Mouse (Mus musculus) adrenal gland (tissue): ENCODE measurements around the gene Gm37419.

Source experiments
- intact Hi-C: fragments of 180-260 bp; cut with DNase I; formaldehyde crosslinking; loops from one replicate; pipeline ENCODE4 v1.15.1; 2025
- long read RNA-seq, 2 experiments: library from polyadenylated mRNA; unstranded; transcript quantifications; one replicate each; pipeline ENCODE4 v2.0.0; 2020; ENCODE audit warnings: borderline replicate concordance in 1 of 2; ENCODE audit not compliant: insufficient replicate concordance in 1 of 2

Gene Gm37419
- long read RNA-seq, experiment 1 = 0 reads
- long read RNA-seq, experiment 2 = 0 reads

DNA sequence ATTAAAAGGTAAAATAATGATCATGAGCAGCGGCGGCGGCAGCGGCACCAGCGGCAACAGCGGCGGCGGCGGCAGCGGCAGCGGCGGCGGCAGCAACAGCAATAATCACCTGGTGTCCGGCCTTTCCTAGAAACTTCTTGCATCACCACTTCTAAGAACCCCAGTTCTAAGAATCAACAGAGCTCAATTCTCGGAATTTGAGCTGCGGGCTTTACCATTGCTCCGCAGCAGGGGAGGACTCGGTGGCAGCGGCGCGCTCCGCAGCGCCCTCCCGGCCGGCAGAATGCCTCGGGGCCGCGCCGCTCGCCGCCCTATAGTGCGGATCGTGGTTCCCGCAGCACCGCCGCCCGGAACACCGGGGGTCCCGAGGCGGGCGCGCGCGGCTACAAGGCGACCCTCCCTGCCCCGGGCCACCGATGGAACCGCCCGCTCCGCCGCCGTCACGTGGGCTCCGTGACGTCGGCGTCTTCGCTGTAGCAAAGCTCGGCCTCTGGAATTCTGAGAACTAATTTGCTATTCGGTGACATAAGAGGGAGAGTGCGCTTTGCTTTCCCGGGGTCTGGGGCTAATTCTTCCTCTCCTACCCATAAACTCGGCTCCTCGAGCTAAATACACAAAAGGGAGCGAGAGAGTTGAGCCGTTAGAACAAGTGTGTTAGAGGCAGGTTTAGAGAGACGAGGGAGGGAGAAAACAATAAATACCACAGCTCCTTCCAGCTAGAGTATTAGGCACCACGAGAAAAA, at the start of gene Gm37419, which contains the start of gene Bcl6:
TSS of gene Gm37419 (plus strand) at position 17 of the 743 bp plus-strand sequence.
TSS of gene Bcl6 (minus strand) at position 387 of the 743 bp plus-strand sequence.
- intact Hi-C loops = loop anchor here (5.0 to 10.0 kb wide), 2 partner anchors 519 to 946 kb away; no protein-coding TSS in a partner anchor

GRCm38 (mm10) chr16:23944801-23945200, 43.5 kb upstream of the Gm37419 start:
- intact Hi-C loops = no loop called here

DNA sequence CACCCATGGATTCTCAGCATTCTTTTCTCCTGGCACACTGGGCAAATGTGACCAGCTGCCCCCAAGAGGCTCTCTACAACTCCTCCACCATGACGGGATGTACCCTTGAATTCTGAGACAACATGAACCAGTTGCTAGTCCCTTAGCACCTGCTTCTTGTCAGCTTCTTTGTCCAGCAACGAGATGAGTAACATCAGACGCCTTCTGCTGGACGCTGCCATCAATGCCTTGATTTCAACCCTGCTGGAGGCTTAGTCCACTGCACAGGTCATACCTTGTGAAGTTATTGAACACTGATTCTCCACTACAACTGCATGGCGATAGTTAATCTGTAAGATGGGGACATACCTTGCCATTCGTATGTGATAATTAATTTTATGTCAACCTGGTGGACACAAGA, 40.6 kb upstream of the Gm37419 start:
- intact Hi-C loops = no loop called here

DNA sequence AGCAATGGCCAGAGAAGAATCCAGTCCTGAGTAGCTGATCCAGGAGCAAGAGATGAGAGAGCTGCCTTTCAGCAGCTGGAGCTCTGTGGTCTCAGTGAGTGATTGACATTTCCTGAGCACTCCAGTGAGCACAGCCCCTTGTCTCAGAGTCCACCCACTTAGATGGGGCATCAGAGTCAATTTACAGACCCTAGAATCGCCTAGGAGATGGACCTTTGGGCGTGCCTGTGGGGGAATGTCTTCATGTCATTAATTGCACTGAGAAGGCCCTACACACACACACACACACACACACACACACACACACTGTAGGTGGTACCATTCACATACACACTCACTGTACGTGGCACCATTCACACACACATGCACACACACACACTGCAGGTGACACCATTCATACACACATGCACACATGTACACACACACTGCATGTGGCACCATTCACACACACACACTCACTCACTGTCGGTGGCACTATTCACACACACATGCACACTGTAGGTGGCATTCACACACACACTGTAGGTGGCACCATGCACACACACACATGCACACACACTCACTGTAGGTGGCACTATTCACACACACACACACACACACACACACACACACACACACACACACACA, 36.1 kb upstream of the Gm37419 start:
- intact Hi-C loops = loop anchor here (2.0 kb wide), 2 partner anchors 401 to 499 kb away; no protein-coding TSS in a partner anchor

GRCm38 (mm10) chr16:23953189-23953958, 34.9 kb upstream of the Gm37419 start:
- intact Hi-C loops = loop anchor here (2.0 kb wide), 2 partner anchors 403 to 501 kb away; no protein-coding TSS in a partner anchor

GRCm38 (mm10) chr16:23953959-23954260, 34.4 kb upstream of the Gm37419 start:
- intact Hi-C loops = loop anchor here (2.0 kb wide), 2 partner anchors 403 to 501 kb away; no protein-coding TSS in a partner anchor

DNA sequence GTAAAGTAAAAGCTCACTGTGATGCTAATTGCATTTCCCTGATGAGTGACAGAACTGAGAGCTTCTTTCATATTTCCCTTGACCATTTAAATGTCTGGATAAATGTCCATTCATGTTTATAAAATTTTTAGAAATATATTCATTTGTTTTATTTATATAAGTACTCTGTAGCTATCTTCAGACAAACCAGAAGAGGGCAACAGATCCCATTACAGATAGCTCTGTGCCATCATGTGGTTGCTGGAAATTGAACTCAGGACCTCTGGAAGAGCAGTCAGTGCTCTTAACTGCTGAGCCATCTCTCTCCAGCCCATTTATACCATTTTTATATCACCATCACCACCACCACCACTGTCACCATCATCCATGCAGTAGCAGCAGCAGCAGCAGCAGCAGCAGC, 29.3 kb upstream of the Gm37419 start:
- intact Hi-C loops = no loop called here

- intact Hi-C loops = loop anchor here (5.0 kb wide), 1 partner anchor 1385 kb away; no protein-coding TSS in a partner anchor
Observed at GRCm38 (mm10) chr16:23962401-23962800, 25.9 kb upstream of the Gm37419 start.

DNA sequence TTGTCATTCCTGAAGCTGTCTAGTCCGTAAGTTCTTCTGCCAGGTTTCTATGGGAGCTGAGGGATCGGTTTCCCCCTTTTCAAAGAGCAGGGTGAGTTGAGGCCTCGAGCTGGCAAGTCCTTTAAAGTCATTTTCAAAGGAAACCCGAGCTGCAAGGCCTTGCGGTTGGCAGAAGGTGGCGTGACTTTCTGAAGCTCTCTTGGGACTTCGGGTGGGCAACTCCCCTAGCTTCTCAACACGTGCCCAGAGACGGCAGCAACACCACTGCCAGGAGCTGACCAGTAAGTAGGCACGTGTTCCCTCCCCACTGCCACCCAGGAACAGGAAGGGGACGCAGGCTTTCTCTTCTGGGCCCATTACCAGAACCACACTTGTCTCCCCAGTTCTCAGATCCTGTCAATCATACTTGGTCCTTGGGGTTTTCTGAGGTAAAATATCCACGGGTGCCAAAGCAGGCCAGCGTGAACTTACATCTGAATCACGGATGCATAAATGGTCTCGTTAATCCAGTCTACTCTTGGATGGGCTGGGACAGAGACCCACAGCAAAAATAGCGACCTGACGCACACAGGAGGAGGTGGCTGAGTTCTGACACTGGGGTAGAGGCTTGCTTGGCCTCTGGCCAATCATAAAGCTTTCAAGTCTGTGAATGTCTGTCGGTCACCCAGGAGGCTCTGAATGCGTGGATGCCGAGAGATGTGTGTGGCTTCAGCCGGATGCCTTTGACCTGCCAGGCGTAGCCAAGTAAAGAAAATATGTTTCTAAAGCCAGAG, 24.2 kb upstream of the Gm37419 start:
- intact Hi-C loops = loop anchor here (5.0 kb wide), 1 partner anchor 1383 kb away; no protein-coding TSS in a partner anchor

DNA sequence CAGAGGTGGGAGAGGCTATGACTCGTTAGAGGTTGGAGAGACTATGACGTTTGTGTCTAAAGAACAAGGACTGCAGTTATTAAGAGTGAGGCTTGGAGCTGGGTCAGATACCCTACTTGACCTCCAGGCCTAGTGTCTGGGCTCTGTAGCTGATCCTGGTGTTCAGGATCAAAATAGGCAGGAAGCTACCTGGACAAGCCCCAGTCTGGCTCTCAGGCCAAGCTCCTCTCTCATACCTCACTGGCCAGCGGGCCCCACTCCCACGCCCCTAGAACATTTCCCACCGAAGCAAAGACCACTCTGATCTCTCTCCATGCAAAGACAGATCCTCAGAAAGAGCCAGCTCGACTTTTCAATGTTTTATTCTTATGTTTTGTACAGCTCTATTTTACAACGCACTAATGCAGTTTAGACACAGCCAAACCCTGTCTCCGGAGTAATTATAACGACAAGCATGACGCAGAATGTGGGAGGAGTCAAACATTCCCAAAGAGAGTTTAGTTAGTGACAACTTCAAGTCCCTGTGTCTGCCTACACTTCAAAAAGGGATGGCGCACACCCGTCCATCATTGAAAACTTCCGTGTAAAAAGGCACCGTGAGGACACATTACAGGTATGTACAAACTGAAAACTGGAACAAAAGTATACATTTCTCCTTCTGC, 23.4 kb upstream of the Gm37419 start:
- intact Hi-C loops = loop anchor here (5.0 kb wide), 1 partner anchor 1382 kb away; no protein-coding TSS in a partner anchor

DNA sequence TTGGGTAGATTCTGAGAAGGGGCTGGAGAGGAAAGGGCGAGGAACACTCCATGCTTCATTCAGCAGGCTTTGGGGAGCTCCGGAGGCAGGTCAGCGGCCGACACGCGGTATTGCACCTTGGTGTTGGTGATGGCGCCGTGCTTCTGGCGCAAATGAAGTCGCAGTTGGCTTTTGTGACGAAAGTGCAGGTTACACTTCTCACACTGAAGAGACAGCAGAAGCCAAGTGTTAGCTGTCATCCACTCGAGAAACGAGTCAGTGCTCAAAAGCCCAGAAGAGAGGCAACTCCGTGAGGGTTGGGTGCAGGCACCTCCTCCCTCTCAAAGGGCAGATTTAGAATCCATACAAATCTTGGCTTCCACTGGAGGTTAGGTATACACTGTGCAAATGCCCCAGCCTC, 22.2 kb upstream of the Gm37419 start:
- intact Hi-C loops = no loop called here

GRCm38 (mm10) chr16:23967301-23967700, 21.0 kb upstream of the Gm37419 start:
- intact Hi-C loops = no loop called here

GRCm38 (mm10) chr16:23968888-23969287, 19.4 kb upstream of the Gm37419 start:
- intact Hi-C loops = no loop called here

DNA sequence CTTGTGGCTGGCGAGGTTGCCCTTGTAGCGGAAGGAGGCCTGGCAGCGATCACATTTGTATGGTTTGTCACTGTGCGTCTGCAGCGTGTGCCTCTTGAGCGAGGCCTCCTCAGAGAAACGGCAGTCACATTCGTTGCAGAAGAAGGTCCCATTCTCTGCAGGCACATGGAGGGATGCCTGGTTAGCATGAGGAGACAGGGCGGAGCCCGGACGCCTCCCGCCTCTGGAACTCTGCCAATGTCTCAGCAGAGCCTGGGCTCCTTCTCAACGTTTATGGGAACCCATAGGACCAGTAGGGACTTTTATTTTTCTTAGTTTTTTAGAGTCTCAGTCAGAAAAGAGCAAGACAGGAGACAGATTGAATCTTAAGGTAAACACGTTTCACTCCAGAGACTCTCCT, 18.4 kb upstream of the Gm37419 start:
- intact Hi-C loops = no loop called here

GRCm38 (mm10) chr16:23972126-23972740, 16.0 kb upstream of the Gm37419 start:
- intact Hi-C loops = no loop called here

- intact Hi-C loops = no loop called here
Observed at GRCm38 (mm10) chr16:23972901-23973300, 15.4 kb upstream of the Gm37419 start.

GRCm38 (mm10) chr16:23973635-23974367, 14.5 kb upstream of the Gm37419 start:
- intact Hi-C loops = no loop called here

DNA sequence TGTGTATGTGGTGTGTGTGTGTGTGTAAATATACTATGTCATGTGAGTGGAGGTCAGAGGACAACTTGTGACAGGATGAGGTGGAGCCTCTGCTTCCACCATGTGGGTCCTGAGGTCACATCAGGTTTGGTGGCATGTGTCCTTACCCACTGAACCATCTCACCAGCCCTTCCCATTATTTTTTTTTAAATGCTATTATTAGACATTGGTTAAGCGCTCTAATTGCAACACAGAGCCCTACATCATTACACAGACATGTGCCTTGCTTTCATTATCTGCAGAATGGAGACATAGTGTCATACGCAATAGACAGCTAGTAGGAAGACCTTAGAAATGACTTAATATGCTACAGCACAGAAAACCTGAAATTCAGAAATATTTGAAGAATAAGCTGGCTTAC, 12.1 kb upstream of the Gm37419 start:
- intact Hi-C loops = no loop called here

- intact Hi-C loops = no loop called here
Observed at GRCm38 (mm10) chr16:23977732-23978131, 10.6 kb upstream of the Gm37419 start.
